Mouse (Mus musculus) spleen, adult 18-20 months (tissue): Measurements from ENCODE around the gene Gm10096.
"Not testable (repeated sequence)": the region's sequence is repeated elsewhere in the genome, so short reads cannot be mapped to it uniquely, and the experiment has no call there.

ENCODE experiments used
- DNase-seq, 2 experiments: peaks; one replicate each; pipeline ENCODE4 v3.0.0; 2022; ENCODE audit warnings: mixed read lengths in 2 of 2

Gene Gm10096

DNA sequence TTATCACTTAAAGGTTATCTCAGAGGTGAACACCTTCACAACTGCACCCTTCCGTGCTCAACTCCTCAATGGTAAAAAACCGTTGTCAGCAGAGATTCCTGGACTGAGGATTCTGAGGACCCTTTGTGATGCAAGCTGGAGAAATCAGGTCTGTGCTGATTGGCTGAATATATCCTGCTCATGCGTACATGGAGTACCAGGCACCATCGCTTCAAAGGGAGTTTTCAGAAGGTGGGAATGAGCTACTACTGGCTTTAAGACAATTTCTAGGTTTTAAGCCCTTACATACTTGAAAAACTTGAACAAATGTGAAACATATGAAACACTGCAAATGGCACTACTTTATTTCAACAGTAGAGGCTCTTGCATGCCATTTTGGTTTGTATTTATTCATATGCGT is at the start of gene Gm10096:
Gene Gm10096, minus strand, starts transcription at position 101 of the 400 bp plus-strand sequence.
- not testable (repeated sequence) for DNase-seq
